In genomic region chr2:103388311-103388710, GRCm38 (mm10) we compare ENCODE assay signal across 26 mouse cellular contexts. TPM values are rescaled to one million over a fixed set of nuclear protein-coding genes. Genes with fewer than 3 reads are reported as not detected.
DNase-seq lines count a peak whose midpoint lies in the region; ATAC-seq and TF ChIP-seq lines count a peak whose summit lies in the region.
"Had no signal": no experiment of that assay in that cellular context is flagged by ENCODE, and none has a peak within 500 bp of the region (broad histone marks: within the 10 kb centered on the region; RNA-seq: fewer than 3 reads in every experiment).

No protein-coding gene starts in this region.

- H3K4me2 ChIP-seq in lung, postnatal 0 days (replicated peaks; ENCODE audit: low read depth, low read length), result no peak overlapping the region
- H3K4me2 ChIP-seq: forebrain, embryonic 13.5 days; heart, embryonic 13.5 days; hindbrain, embryonic 14.5 days had no signal

- no peaks in the 10 kb centered on the region for H3K4me1 ChIP-seq in lung, postnatal 0 days (ENCODE audit: insufficient read depth, low read depth, low read length)
- H3K4me1 ChIP-seq: heart, embryonic 10.5 days; heart, embryonic 13.5 days had no signal

- H3K4me3 ChIP-seq in lung, postnatal 0 days (ENCODE audit: low read depth, low read length), result no peak overlapping the region
- H3K4me3 ChIP-seq: forebrain, embryonic 10.5 days; forebrain, embryonic 13.5 days; gastrocnemius, adult 2 months; heart, embryonic 10.5 days; heart, embryonic 13.5 days had no signal

- WGBS in lung, postnatal 0 days, result 54% methylated on average over 1 of the region's 1 CpGs

- H3K27me3 ChIP-seq in lung, postnatal 0 days (replicated peaks; ENCODE audit: insufficient read depth, low read length), result no peaks in the 10 kb centered on the region
- H3K27me3 ChIP-seq: forebrain, embryonic 13.5 days; heart, embryonic 13.5 days had no signal

- peak; percentile 79 for ATAC-seq in lung, postnatal 0 days
- ATAC-seq: CD4-positive, CD25-positive, alpha-beta regulatory T cell, adult 4 months; forebrain, embryonic 13.5 days; forebrain, postnatal 0 days; hindbrain, postnatal 0 days; inflammation-experienced regulatory T-cells, adult 6 months had no signal

- peak; percentile 2 for DNase-seq in left cerebral cortex, adult 11 months (ENCODE audit: low spot score)
- no peak for DNase-seq in left cerebral cortex, adult 8-10 months (ENCODE audit: low spot score in 2 of 2)
- peak; percentile 69 for DNase-seq in lung, postnatal 0 days (ENCODE audit: low spot score)
- DNase-seq in lung, postnatal 25 days (ENCODE audit: low spot score), result peak; percentile 68
- no peak for DNase-seq in cerebellum, postnatal 25 days
- DNase-seq in kidney, adult 11 months, result no peak
- no peak for DNase-seq in urinary bladder, postnatal 25 days (ENCODE audit: low spot score)
- DNase-seq: adrenal gland, adult 2 months; adrenal gland, postnatal 25 days; cerebellum, adult 11-12 months; cerebellum, adult 8-10 months; forebrain, postnatal 0 days; gastrocnemius, adult 2 months; gastrocnemius, postnatal 14 days; heart, adult 18-20 months; heart, postnatal 14 days had no signal

- H3K36me3 ChIP-seq in lung, postnatal 0 days (ENCODE audit: insufficient read depth, low read length), result no peaks in the 10 kb centered on the region
- H3K36me3 ChIP-seq: forebrain, embryonic 10.5 days; heart, embryonic 10.5 days; heart, embryonic 13.5 days had no signal

- no peak for TF ChIP-seq EP300 in lung, postnatal 0 days (IDR thresholded peaks at IDR 0.05)

- no peak overlapping the region for H3K9ac ChIP-seq in lung, postnatal 0 days (replicated peaks; ENCODE audit: low read depth)
- H3K9ac ChIP-seq: forebrain, embryonic 13.5 days; forebrain, postnatal 0 days; heart, embryonic 13.5 days; hindbrain, embryonic 14.5 days had no signal

- H3K9me3 ChIP-seq in lung, postnatal 0 days (ENCODE audit: low read length), result no peaks in the 10 kb centered on the region
- H3K9me3 ChIP-seq: forebrain, embryonic 10.5 days; forebrain, embryonic 13.5 days; heart, embryonic 10.5 days; heart, embryonic 13.5 days had no signal

- H3K27ac ChIP-seq in lung, postnatal 0 days (ENCODE audit: low read length), result 0 out of 2 replicates have a peak overlapping the region, but pooled peaks have one; percentile 0
- H3K27ac ChIP-seq: forebrain, embryonic 10.5 days; forebrain, embryonic 13.5 days; gastrocnemius, adult 2 months; heart, embryonic 10.5 days; heart, embryonic 13.5 days; hindbrain, embryonic 14.5 days; hindbrain, postnatal 0 days had no signal

- no peak for TF ChIP-seq CTCF in lung, postnatal 0 days (IDR thresholded peaks at IDR 0.05)

RNA-seq across cellular contexts. Expression of gene Elf5, which starts 23.2 kb away (rescaled TPM):
- total RNA-seq in left cerebral cortex, adult 8-10 months (2022), result 1 to 10 TPM in 3 of 4 experiments, under 1 TPM in 1; 1.00 to 1.4 (median 1.1) TPM
- polyA plus RNA-seq in lung, postnatal 0 days (2015; fragmentation: Nextera tagmentation; extraction: Ambion mirVana), result 9.9 and 14.5 TPM in 2 replicates
- total RNA-seq: adrenal gland, adult 2 months; adrenal gland, postnatal 25 days; forebrain, postnatal 0 days; gastrocnemius, adult 2 months; gastrocnemius, postnatal 14 days; heart, adult 18-20 months; heart, postnatal 14 days; hematopoietic stem cell, adult 5-6 weeks; hindbrain, postnatal 0 days; MEL had no signal
- polyA plus RNA-seq: adrenal gland, adult 2 months; CD4-positive, CD25-positive, alpha-beta regulatory T cell, adult 4 months; forebrain, embryonic 13.5 days; forebrain, postnatal 0 days; heart, embryonic 10.5 days; heart, embryonic 13.5 days; hindbrain, embryonic 14.5 days; hindbrain, postnatal 0 days; inflammation-experienced regulatory T-cells, adult 6 months had no signal

Comparison
In these comparisons a context has a peak if more than half of its experiments do, and no peak if none do; other contexts are left out.
1. DNase-seq: peak in left cerebral cortex, adult 11 months (single experiment), lung, postnatal 0 days (single experiment) and lung, postnatal 25 days (single experiment); none in left cerebral cortex, adult 8-10 months (0 of 2), cerebellum, postnatal 25 days (0 of 2), kidney, adult 11 months (single experiment) and urinary bladder, postnatal 25 days (single experiment).